In the genomic region with DNA sequence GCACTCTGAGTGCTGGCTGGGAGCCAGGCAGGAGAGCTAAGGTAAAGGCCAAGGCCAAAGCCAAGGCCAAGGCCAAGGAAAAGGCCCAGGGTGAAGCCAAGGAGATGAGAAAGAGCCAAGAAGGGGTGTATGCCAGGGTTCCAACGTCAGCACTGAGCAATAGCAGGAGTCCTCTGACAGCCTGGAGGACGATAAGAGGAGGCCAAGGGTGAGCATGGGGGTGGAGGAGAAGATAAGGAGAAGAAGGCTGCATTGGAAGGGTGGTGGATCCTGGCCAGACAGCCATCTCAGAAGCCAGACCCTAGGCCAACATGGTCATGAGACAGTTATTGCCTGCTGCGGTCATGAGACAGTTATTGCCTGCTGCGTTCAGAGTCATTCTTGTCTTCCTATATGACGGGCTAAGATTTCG, we compare ENCODE assay signal across 9 mouse cellular contexts. TPM values are rescaled to one million over a fixed set of nuclear protein-coding genes. Genes with fewer than 3 reads are reported as not detected.
DNase-seq lines count a peak whose midpoint lies in the region; ATAC-seq lines count a peak whose summit lies in the region.
"Had no signal": no experiment of that assay in that cellular context is flagged by ENCODE, and none has a peak within 500 bp of the region (broad histone marks: within the 10 kb centered on the region; RNA-seq: fewer than 3 reads in every experiment).

No protein-coding gene starts in this region.

- H3K9me3 ChIP-seq in heart, embryonic 12.5 days (replicated peaks), result no peaks in the 10 kb centered on the region
- H3K9me3 ChIP-seq in liver, embryonic 16.5 days (replicated peaks; ENCODE audit: control insufficient read depth, low read length), result no peaks in the 10 kb centered on the region
- no peaks in the 10 kb centered on the region for H3K9me3 ChIP-seq in hindbrain, embryonic 12.5 days (replicated peaks)
- H3K9me3 ChIP-seq: neural tube, embryonic 12.5 days had no signal

- no peaks in the 10 kb centered on the region for H3K27me3 ChIP-seq in heart, embryonic 12.5 days (replicated peaks)
- no peaks in the 10 kb centered on the region for H3K27me3 ChIP-seq in liver, embryonic 16.5 days (ENCODE audit: control insufficient read depth, insufficient read depth, low read depth, low read length)
- H3K27me3 ChIP-seq in hindbrain, embryonic 12.5 days, result no peaks in the 10 kb centered on the region
- H3K27me3 ChIP-seq: neural tube, embryonic 12.5 days had no signal

- H3K4me1 ChIP-seq in heart, embryonic 12.5 days (replicated peaks), result peaks cover 24% of the 10 kb centered on the region
- H3K4me1 ChIP-seq in liver, embryonic 16.5 days (ENCODE audit: control insufficient read depth, low read depth, low read length), result peaks cover 87% of the 10 kb centered on the region
- H3K4me1 ChIP-seq in hindbrain, embryonic 12.5 days, result no peaks in the 10 kb centered on the region
- H3K4me1 ChIP-seq: neural tube, embryonic 12.5 days had no signal

- peak overlapping the region; percentile 75 for H3K27ac ChIP-seq in heart, embryonic 12.5 days (ENCODE audit: poor library complexity, severe bottlenecking)
- H3K27ac ChIP-seq in liver, embryonic 16.5 days (ENCODE audit: low read length), result peak overlapping the region; percentile 91
- no peak overlapping the region for H3K27ac ChIP-seq in hindbrain, embryonic 12.5 days
- H3K27ac ChIP-seq: neural tube, embryonic 12.5 days had no signal

- 41% methylated on average over 6 of the region's 6 CpGs for WGBS in heart, embryonic 12.5 days
- WGBS in liver, embryonic 16.5 days (ENCODE audit: insufficient replicate concordance), result 19% methylated on average over 6 of the region's 6 CpGs
- WGBS in hindbrain, embryonic 12.5 days, result 86% methylated on average over 6 of the region's 6 CpGs

- H3K4me2 ChIP-seq in heart, embryonic 12.5 days, result no peak overlapping the region
- peak overlapping the region; percentile 58 for H3K4me2 ChIP-seq in liver, embryonic 16.5 days (ENCODE audit: low read depth, low read length)
- H3K4me2 ChIP-seq in hindbrain, embryonic 12.5 days (replicated peaks), result no peak overlapping the region
- H3K4me2 ChIP-seq: neural tube, embryonic 12.5 days had no signal

- H3K4me3 ChIP-seq in heart, embryonic 12.5 days, result no peak overlapping the region
- peak overlapping the region; percentile 10 for H3K4me3 ChIP-seq in liver, embryonic 16.5 days (ENCODE audit: low read depth, low read length)
- H3K4me3 ChIP-seq in hindbrain, embryonic 12.5 days, result no peak overlapping the region
- H3K4me3 ChIP-seq: neural tube, embryonic 12.5 days had no signal

- DNase-seq in cerebellum, postnatal 10 days, result peak; percentile 11 to 12
- DNase-seq in cerebellum, adult 18-20 months, result no peak
- peak; percentile 79 for DNase-seq in adrenal gland, postnatal 10 days
- DNase-seq in gastrocnemius, postnatal 25 days, result no peak
- no peak for DNase-seq in gastrocnemius, adult 8-10 months (ENCODE audit: low spot score in 2 of 2)

- no peak overlapping the region for H3K9ac ChIP-seq in heart, embryonic 12.5 days
- peak overlapping the region; percentile 68 for H3K9ac ChIP-seq in liver, embryonic 16.5 days (ENCODE audit: low read depth, low read length)
- no peak overlapping the region for H3K9ac ChIP-seq in hindbrain, embryonic 12.5 days
- H3K9ac ChIP-seq: neural tube, embryonic 12.5 days had no signal

- peak; percentile 95 for ATAC-seq in heart, embryonic 12.5 days (ENCODE audit: insufficient number of reproducible peaks, low FRiP score)
- ATAC-seq in liver, embryonic 16.5 days (ENCODE audit: low read depth), result peak; percentile 100
- no peak for ATAC-seq in hindbrain, embryonic 12.5 days (ENCODE audit: low FRiP score)

- H3K36me3 ChIP-seq in heart, embryonic 12.5 days, result no peaks in the 10 kb centered on the region
- peaks cover 31% of the 10 kb centered on the region for H3K36me3 ChIP-seq in liver, embryonic 16.5 days (ENCODE audit: control insufficient read depth, insufficient read depth)
- no peaks in the 10 kb centered on the region for H3K36me3 ChIP-seq in hindbrain, embryonic 12.5 days
- H3K36me3 ChIP-seq: neural tube, embryonic 12.5 days had no signal

RNA-seq across cellular contexts. Expression of gene Prkar2b, which starts 43.4 kb away (rescaled TPM):
- total RNA-seq in adrenal gland, postnatal 10 days (2021), result 100 to 1,000 TPM; 574 to 579 TPM
- polyA plus RNA-seq in heart, embryonic 12.5 days (2016; fragmentation: Nextera tagmentation; extraction: Ambion mirVana), result 18.9 and 20.6 TPM in 2 replicates
- 51.1 and 53.8 TPM in 2 replicates for polyA plus RNA-seq in liver, embryonic 16.5 days (2015; fragmentation: Nextera tagmentation; extraction: Ambion mirVana)
- total RNA-seq in gastrocnemius, postnatal 25 days (2021), result 10 to 100 TPM in 1 of 2 experiments, under 1 TPM in 1; 1.00 to 12.7 TPM
- polyA plus RNA-seq in hindbrain, embryonic 12.5 days (2016; fragmentation: Nextera tagmentation; extraction: Ambion mirVana), result 89.0 and 95.7 TPM in 2 replicates
- 1 to 10 TPM in 3 of 4 experiments, under 1 TPM in 1; 0.73 to 5.9 (median 3.0) TPM for total RNA-seq in gastrocnemius, adult 8-10 months (2022)

Comparison
In these comparisons a context has a peak if more than half of its experiments do, and no peak if none do; other contexts are left out.
1. DNase-seq: peak in cerebellum, postnatal 10 days (2 of 2) and adrenal gland, postnatal 10 days (single experiment); none in cerebellum, adult 18-20 months (0 of 2), gastrocnemius, postnatal 25 days (single experiment) and gastrocnemius, adult 8-10 months (0 of 2).
2. RNA of gene Prkar2b, which starts 43.4 kb away (total RNA-seq): 574 to 579 TPM in adrenal gland, postnatal 10 days; 1.00 to 12.7 TPM in gastrocnemius, postnatal 25 days and 0.73 to 5.9 TPM in gastrocnemius, adult 8-10 months; every median in the first group is over 10 times any median in the second.